Mouse (Mus musculus) megakaryocyte, embryonic 14.5 days (primary cell): Measurements from ENCODE around the gene Farp1.

Source experiments
- FLI1 ChIP-seq: IDR thresholded peaks from 2 replicates; pipeline ENCODE4 v1.6.1; 2012; ENCODE audit warnings: low read length, inconsistent platforms, mixed read lengths
- GATA1 ChIP-seq: IDR thresholded peaks from 3 replicates; pipeline ENCODE4 v1.6.1; 2012; ENCODE audit warnings: mixed read lengths, low read length, inconsistent platforms, borderline replicate concordance

- TF ChIP-seq GATA1, result no peak
- no peak for TF ChIP-seq FLI1
These were observed 179.7 kb downstream of the Farp1 start for GRCm38 (mm10) chr14:121214636-121215257.
